Mouse (Mus musculus): ENCODE results near the gene Gm6408.
"Not testable (repeated sequence)": the region's sequence is repeated elsewhere in the genome, so short reads cannot be mapped to it uniquely, and the experiment has no call there.

DNA sequence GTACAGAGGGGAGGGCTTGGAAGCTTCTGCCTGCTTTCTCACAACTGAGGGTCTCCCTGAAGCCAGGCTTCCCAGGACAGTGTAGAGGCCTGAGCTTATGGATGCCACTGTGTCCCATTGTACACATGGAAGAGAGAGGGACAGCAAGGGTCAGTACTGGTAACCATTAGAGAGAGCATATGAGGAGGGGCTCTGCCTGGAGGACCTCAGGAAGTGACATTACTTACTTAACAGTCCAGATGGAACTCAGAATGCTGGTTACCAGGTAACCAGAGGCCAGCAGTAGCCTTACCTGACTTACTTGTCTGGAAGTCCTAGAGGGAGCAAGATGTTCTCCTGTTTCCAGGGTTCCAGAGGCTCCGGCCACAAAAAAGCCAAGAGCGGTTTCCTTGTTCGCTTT, 43.7 kb downstream of the Gm6408 start, which contains the start of gene Gm3404:
- not testable (repeated sequence) for TF ChIP-seq CTCF (IDR thresholded peaks at IDR 0.05); POLR2A (IDR thresholded peaks at IDR 0.05; ENCODE audit: insufficient read depth, low read depth, low read length)

Data from heart, adult 2 months (tissue).